Mouse (Mus musculus): ENCODE data around the gene 4930524J08Rik. TPM values are rescaled to one million over a fixed set of nuclear protein-coding genes. Genes with fewer than 3 reads are reported as not detected.

The 4930524J08Rik gene
- 0.49 TPM for polyA plus RNA-seq (2014; fragmentation: Illumina TruSeq; extraction: RNeasy Lipid Tissue Mini Kit (QIAGEN cat#74804); ENCODE audit: insufficient read depth, low read depth, low replicate concordance)

GRCm38 (mm10) chr5:99978699-99979442 is at the start of gene 4930524J08Rik, which contains the start of gene Hnrnpd:
TSS of gene 4930524J08Rik (plus strand) at chr5:99979061.
TSS of gene Hnrnpd (minus strand) at chr5:99978938.

Other genes starting within 250 kb of the 4930524J08Rik start
- gene Rasgef1b, start 250.0 kb upstream of the 4930524J08Rik start, polyA plus RNA-seq (2014; fragmentation: Illumina TruSeq; extraction: RNeasy Lipid Tissue Mini Kit (QIAGEN cat#74804); ENCODE audit: insufficient read depth, low read depth, low replicate concordance): 16.3 TPM
- not detected for gene Vamp9, start 72.8 kb upstream of the 4930524J08Rik start, polyA plus RNA-seq (2014; fragmentation: Illumina TruSeq; extraction: RNeasy Lipid Tissue Mini Kit (QIAGEN cat#74804); ENCODE audit: insufficient read depth, low read depth, low replicate concordance)
- 69.5 TPM for gene Hnrnpd, start 123 bp upstream of the 4930524J08Rik start, polyA plus RNA-seq (2014; fragmentation: Illumina TruSeq; extraction: RNeasy Lipid Tissue Mini Kit (QIAGEN cat#74804); ENCODE audit: insufficient read depth, low read depth, low replicate concordance)
- 77.1 TPM for gene Hnrnpdl, start 60.6 kb downstream of the 4930524J08Rik start, polyA plus RNA-seq (2014; fragmentation: Illumina TruSeq; extraction: RNeasy Lipid Tissue Mini Kit (QIAGEN cat#74804); ENCODE audit: insufficient read depth, low read depth, low replicate concordance)
- gene Enoph1, start 60.9 kb downstream of the 4930524J08Rik start, polyA plus RNA-seq (2014; fragmentation: Illumina TruSeq; extraction: RNeasy Lipid Tissue Mini Kit (QIAGEN cat#74804); ENCODE audit: insufficient read depth, low read depth, low replicate concordance): 16.0 TPM
- 2.3 TPM for gene Tmem150c, start 180.7 kb downstream of the 4930524J08Rik start, polyA plus RNA-seq (2014; fragmentation: Illumina TruSeq; extraction: RNeasy Lipid Tissue Mini Kit (QIAGEN cat#74804); ENCODE audit: insufficient read depth, low read depth, low replicate concordance)

Measured in lung, adult 10 weeks (tissue).